Mouse (Mus musculus): ENCODE results near the gene Plxdc1.
A peak's percentile ranks its signal among the peaks of the same experiment; 100 is the strongest.
"Not testable (repeated sequence)": the region's sequence is repeated elsewhere in the genome, so short reads cannot be mapped to it uniquely, and the experiment has no call there.

Gene Plxdc1

GRCm38 (mm10) chr11:97953939-97954275, 32.3 kb downstream of the Plxdc1 start:
- DNase-seq: no peak

DNA sequence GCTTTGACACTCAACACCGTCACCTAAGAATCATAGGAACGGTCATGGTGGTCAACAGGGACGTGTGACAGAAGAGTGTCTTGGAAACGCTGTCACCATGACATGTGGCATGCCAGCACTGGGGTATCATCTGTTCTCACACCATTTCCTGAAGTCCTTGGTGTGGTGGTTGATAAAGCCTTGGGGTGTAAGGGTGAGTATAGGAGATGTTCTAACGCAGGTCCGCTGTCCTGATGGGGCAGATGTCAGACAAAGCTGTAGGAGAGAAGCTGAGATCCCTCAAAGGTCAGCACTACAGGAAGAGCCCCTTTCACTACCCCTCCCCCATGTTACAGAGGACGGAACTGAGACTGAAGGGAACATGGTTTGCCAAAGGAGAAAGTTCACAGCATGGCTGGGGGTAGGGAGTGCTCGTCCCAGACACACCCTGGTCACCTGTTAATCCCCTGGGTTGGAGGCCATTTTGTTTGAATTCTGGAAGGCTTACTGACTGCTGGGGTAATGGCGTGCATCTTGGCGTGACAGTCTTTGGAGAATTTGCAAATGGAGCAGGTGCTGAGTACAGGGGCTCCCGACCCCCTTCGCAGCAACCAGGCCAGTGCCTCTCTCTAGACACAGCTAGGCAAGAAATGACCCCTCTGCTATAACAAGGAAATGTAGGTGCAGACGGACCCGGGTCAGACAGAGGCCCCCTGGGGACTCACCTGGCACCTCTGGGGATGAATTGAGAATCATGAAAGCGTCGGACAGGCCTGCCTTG, 32.9 kb downstream of the Plxdc1 start:
- DNase-seq: no peak

DNA sequence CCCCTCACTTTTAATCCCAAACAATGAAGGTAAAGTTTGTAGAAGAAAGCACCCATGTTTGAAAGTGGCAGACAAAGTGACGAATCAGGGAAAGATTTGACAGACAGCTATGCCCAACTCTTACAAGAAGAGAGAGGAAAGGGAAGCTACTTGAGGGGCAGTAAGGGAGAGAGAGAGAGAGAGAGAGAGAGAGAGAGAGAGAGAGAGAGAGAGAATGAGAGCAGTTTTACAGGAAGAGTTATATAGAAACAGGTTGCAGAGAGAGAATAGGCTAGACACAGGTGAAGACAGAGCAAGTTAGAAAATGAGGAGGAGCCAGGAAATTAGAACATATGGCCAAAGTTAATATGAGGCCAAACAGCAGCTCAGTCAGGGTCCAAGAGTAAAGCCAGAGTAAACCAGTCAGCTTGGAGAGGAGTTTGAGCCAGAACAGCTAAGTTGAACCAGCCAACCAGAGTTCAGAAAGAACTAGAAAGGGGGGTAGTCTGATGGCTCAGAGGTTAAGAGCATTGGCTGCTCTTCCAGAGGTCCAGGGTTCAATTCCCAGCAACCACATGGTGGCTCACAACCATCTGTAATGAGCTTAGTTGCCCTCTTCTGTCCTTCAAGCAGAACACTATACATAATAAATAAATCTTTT, 33.8 kb downstream of the Plxdc1 start:
- no peak for DNase-seq

DNA sequence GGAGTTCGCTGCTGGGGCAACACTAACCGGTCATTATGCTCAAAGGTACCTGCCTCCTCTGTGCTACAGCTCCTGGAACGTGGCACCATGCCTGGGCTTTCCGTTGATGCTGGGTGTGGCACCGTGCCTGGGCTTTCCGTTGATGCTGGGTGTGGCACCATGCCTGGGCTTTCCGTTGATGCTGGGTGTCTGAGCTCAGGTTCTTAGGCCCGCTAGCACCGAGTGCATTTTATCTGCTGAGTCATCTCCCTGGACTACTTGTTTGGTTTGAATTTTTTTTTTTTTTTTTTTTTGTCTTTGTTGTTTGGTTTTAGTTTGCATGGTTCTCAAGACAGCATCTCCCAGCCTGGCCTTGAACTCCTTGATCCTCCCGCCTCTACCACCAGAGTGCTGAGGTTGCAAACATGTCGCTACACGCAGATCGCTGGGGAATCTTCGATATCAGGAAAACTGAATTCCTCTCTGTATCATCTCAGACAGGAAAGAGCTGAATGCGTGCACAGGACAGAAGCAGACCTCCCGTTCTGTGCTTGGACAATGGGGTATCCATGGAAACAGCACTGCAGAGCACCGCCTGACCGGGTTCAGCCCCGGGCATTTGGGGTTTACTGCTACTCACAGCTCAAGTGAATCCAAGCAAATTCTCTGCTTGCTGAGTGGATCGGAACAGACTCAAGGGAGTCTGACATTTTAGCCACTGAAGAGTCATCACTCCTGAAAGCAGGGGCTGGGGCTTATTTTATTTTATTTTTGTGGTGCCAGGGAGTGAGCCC, 36.4 kb downstream of the Plxdc1 start:
- no peak for DNase-seq

DNA sequence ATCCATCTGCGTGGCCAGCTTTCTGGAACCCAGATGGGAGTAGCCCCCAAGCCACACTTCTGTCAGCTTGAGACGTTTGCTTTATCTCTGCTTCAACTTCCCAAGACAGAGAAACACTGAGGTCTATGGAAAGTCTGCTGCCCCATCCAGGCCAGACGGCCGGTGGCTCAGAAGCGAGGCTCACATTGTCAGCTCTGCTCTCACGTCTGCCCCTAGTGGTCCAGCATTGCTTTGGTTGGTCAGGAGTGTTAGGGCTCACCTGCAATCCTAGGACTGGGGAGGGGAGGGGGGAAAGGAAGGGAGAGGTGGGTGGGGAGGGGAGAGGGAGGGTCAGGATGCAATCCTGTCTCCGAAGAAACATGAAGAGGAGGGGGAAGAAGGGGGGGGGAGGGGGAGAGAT, 38.8 kb downstream of the Plxdc1 start:
- DNase-seq: peak in 1 of 2 experiments; percentile 69

GRCm38 (mm10) chr11:97945738-97946289, 40.4 kb downstream of the Plxdc1 start:
- not testable (repeated sequence) for DNase-seq

DNA sequence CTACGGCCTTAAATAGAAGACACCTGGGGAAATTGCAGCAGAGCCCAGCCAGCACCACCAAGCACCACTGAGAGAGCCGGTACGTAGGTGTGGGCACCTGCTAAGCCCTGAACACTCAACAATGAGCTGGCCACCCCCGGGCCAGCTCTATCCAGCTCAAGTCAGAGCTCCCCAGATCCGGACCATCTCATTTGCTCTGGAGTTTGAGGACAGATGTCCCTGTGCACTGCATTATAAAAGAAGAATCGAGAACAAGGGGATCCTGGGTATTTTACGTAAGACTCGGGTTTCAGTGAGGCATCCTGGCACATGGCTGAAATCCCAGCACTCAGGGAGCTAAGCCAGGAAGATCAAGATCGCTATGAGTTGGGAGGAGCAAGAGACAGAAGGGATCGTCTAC, 41.2 kb downstream of the Plxdc1 start:
- DNase-seq: no peak

GRCm38 (mm10) chr11:97943256-97943655, 43.0 kb downstream of the Plxdc1 start:
- no peak for DNase-seq

DNA sequence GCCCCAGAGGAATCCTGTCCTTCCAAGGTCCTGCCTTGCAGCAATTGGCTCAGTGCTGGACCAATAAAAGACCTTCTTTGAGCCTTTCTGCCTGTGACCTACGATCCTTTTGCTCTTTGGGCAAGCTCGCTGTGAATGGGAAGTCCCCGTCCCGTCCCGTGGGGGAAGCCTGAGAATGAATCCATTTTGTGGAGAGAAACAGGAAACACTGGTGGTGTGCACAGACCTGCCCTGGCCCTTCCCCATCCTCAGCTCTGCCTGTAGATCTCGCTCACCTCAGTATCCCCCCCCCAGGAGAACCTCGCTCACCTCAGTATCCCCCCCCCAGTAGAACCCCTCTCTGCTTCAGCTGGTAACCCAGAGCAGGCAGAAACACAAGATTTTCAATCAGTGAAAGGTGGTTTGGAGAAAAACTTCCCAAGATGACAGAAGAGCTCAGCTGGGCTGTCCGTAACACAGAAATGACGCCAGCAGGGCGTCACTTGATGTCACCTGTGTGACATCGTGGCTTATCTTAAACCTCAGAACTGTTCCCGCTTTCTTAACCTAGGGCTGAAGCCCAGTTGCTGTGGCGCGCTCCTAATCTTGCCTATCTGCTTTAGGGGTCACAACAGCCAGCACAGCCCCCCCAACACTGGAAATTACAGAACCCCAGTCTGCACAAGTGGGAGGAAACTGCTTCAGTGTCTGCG, 43.7 kb downstream of the Plxdc1 start:
- DNase-seq: no peak

DNA sequence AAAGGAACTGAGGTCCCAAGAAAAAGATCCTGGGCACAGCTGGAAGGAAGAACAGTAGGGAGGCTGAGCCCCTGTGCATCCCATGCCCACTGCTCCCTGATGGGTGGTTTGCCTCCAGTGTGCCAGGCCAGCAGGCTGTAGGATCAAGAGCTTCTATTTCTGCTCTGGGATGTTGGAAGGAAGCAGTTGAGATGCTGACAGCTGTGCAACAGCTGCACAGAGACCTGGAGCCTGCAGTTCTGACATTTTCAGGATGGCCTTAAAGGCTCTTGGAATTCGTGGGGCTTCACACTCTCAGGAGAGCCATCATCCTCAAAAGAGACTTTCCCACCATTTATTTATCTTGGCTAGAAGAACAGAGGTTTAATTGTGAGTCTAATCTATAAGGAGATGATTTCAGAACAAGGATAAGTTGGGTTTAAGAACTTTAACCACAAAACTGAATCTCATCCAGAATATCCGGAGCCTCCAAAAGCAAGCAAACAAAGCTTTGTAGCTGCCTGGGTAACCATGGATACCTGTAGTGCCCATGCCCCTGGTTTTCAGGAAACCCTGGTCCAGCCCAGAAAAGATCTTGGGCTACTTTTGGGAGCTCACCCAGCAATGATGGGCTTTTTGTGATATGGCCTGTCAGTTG, 48.7 kb downstream of the Plxdc1 start:
- DNase-seq: no peak

DNA sequence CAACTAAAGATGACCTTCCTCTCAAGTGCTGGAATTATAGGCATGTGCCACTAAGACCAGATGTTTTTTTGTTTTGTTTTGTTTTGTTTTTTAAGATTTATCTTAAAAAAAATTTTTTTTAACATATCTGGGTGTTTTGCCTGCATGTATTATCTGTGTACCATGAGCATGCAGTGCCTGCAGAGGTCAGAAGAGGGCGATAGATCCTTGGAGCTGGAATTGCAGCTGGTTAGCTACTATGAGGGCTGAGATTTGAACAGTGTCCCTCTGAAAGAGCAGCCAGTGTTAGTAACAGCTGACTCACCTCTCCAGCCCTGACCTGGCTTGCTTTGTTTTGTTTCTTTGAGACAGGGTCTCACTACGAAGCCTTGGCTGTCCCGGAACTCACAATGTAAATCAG, 49.5 kb downstream of the Plxdc1 start:
- DNase-seq: peak; percentile 14 to 79

DNA sequence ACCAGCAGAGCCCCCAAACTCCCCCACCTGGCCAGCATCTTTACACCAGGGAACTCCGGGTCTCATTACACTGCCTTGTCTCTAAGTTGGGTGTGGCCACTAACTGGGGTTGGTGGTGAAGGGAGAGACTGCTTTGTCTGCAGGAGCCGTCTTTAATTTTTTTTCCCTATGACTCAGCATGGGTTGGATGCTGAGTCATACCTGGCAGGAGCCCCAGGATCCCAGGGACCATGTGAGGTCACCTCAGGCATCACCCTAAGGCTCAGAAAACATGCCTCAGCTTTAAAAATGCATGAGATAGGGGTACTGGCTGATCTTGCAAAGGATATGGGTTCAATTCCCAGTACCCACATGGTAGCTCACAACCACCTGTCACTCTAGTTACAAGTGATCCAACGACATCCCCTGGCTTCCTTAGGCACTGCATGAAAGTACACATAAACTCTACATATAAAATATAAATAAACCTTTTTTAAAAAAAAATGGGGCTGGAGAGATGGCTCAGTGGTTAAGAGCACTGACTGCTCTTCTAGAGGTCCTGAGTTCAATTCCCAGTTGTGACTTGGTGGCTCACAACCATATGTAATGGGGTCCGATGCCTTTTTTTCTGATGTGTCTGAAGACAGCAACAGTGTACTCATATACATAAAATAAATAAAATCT, 50.2 kb downstream of the Plxdc1 start:
- no peak for DNase-seq

- no peak for DNase-seq
Measured at GRCm38 (mm10) chr11:97933553-97933952, 52.7 kb downstream of the Plxdc1 start.

DNA sequence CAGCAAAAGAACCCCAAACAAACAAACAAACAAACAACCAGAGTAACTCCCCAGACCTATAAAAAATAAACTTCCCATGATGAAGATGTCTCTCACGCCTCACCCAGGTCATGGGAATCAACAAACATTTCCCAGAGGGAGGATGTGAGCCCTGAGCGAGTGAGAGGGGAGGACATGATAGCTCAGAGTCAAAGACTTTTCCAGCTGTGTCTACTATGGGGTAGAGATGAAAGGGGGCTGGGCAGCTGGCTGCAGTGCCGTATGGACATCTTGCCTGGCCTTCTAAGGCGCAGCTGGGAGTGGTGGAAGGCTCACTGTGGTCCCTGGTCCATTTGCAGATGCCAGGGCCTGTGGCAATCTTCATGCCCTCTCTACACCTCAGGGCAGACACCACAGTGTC, 57.3 kb downstream of the Plxdc1 start:
- no peak for DNase-seq

- no peak for DNase-seq
Measured at GRCm38 (mm10) chr11:97924217-97924616, 62.0 kb downstream of the Plxdc1 start.

- no peak for DNase-seq
Measured at GRCm38 (mm10) chr11:97923639-97924038, 62.6 kb downstream of the Plxdc1 start.

- no peak for DNase-seq
Measured at GRCm38 (mm10) chr11:97915974-97916503, 70.2 kb downstream of the Plxdc1 start.

DNA sequence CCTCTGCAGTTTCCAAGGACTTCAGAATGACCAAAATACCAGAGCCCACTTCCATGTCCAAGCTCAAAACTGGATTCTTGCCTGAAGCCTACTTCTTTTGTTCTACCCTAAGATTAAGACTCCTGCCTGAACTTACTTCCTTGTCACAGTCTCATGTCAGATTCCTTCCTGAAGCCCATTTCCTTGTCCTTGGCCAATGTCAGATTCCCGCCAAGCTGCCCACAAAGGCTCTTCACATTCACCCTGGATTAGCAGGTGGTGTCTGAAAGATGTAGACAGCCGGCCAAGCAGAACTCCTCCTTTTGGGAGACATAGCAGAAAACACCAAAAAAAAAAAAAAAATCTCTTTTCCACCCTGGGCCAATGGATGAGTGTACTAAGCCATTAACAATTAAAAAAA, 70.8 kb downstream of the Plxdc1 start:
- DNase-seq: no peak

- no peak for DNase-seq
Measured at GRCm38 (mm10) chr11:97913111-97913510, 73.1 kb downstream of the Plxdc1 start.

DNA sequence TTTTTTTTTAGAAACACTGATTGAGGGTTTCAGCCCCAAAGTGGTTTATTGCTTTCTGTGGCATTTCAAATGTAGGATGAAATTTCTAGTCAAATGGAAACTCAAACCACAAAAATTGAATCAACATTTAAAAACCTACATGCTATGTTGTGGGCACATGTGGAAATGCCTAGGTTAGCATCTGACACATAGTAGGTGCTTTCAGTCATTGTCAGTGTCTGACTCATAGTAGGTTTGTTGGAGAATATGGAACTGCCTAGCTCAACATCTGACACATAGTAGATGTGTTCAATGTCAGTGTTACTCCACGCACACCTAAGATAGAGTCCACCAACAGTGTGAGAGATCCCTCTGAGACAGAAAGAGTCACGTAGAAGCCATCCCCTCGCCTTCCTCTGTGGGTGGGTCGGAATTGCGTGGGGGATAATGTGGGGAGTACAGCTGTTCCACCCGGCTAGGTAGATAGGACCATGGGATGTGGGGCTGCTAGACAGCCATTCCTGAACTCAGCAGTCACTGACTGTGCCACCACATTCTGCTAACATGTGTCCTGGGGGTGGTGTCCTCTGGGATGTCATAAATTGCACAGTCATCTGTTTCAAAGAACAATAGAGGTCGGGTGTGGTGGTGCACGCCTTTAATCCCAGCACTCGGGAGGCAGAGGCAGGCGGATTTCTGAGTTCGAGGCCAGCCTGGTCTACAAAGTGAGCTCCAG, 77.5 kb downstream of the Plxdc1 start:
- no peak for DNase-seq

GRCm38 (mm10) chr11:97907935-97908334, 78.3 kb downstream of the Plxdc1 start:
- no peak for DNase-seq
